Mouse (Mus musculus): ENCODE data around the gene Myl3.

DNA sequence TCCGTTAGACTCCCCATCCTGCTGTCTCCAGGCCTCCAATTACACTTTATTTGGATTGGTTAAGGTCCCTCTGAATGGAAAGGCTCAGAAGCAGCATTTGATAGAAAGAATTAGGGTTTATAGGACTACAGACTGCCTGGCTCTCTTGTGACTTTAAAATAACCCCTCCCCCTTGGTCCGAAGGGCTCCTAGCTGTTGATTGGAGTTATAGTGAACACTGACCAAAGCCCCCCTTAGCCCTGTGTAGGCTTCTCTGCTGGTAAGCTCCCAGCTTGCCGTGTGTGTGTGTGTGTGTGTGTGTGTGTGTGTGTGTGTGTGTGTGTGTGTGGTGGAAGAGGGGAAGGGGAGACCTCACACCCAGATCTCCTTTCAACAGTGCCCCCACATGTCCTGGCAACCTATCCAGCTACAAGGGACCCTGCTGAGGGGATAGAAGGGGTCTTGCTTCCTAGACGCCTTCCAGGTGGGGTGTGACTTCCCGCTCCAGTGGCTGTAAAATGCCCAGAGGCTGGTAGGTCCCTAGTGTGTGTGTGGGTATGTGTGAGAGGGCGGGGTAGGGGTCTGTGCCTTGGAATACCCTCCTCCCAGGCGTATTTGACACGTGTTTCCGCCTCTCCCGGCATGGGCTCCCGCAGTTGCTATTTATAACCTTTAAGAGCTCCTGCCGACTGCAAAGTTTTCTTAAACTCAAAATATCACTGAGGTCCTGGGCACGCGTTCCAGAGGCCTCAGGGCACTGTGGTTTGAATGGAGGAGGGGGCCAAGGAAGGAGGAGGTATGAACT is 8.9 kb downstream of the Myl3 start:
- no peak for TF ChIP-seq CTCF (IDR thresholded peaks at IDR 0.05; ENCODE audit: low read depth, low read length)
- no peak for TF ChIP-seq GATA1 (IDR thresholded peaks at IDR 0.05; ENCODE audit: borderline replicate concordance, low read length)
- TF ChIP-seq TAL1 (conservative IDR thresholded peaks at IDR 0.05; ENCODE audit: low read depth, low read length), result no peak
- TF ChIP-seq GATA2 (IDR thresholded peaks at IDR 0.05; ENCODE audit: borderline replicate concordance, low read depth, low read length), result no peak

Data from G1E (cell line).